Mouse (Mus musculus) heart, embryonic 15.5 days (tissue): ENCODE data around the gene Pcdh15. TPM values are rescaled to one million over a fixed set of nuclear protein-coding genes. Genes with fewer than 3 reads are reported as not detected.

ENCODE experiments used
- ATAC-seq: fragments of 200-750 bp; cut with Nextera tagmentation; replicated peaks from 2 replicates; pipeline ENCODE4 v1.8.0; 2017; ENCODE audit warnings: low read depth, moderate TSS enrichment; ENCODE audit not compliant: insufficient number of reproducible peaks, insufficient read depth, low FRiP score
- H3K27ac ChIP-seq: fragments of 300-500 bp; sonication (generic); 2 replicates; pipeline ENCODE4 v1.5.1; 2015; ENCODE audit warnings: mild to moderate bottlenecking, inconsistent platforms
- H3K27me3 ChIP-seq: fragments of 300-500 bp; sonication (generic); 2 replicates; pipeline ENCODE4 v1.6.1; 2015; ENCODE audit warnings: inconsistent platforms
- H3K36me3 ChIP-seq: fragments of 300-500 bp; sonication (generic); 2 replicates; pipeline ENCODE4 v1.6.1; 2015; ENCODE audit warnings: mild to moderate bottlenecking, inconsistent platforms
- H3K4me1 ChIP-seq: fragments of 300-500 bp; sonication (generic); replicated peaks from 2 replicates; pipeline ENCODE4 v1.6.1; 2015; ENCODE audit warnings: inconsistent platforms
- H3K4me2 ChIP-seq: fragments of 300-500 bp; sonication (generic); 2 replicates; pipeline ENCODE4 v1.6.1; 2015; ENCODE audit warnings: inconsistent platforms, mild to moderate bottlenecking, moderate library complexity
- H3K4me3 ChIP-seq: fragments of 300-500 bp; sonication (generic); 2 replicates; pipeline ENCODE4 v1.5.1; 2015; ENCODE audit warnings: mild to moderate bottlenecking, inconsistent platforms
- H3K9ac ChIP-seq: fragments of 300-500 bp; sonication (generic); 2 replicates; pipeline ENCODE4 v1.6.1; 2015; ENCODE audit warnings: mild to moderate bottlenecking, inconsistent platforms
- H3K9me3 ChIP-seq: fragments of 300-500 bp; sonication (generic); replicated peaks from 2 replicates; pipeline ENCODE4 v1.6.1; 2016; ENCODE audit warnings: inconsistent platforms
- WGBS: fragments of 180-500 bp; shearing (Covaris S2); methylation state at CpG from one replicate; pipeline ENCODE4 v1.1.7; 2015; ENCODE audit warnings: mixed read lengths; 5-methylcytosine and 5-hydroxymethylcytosine counted together
- polyA plus RNA-seq: library from polyadenylated mRNA; unstranded; fragments of >200 nt; fragmentation: Nextera tagmentation; extraction: Ambion mirVana; gene quantifications from 2 replicates; pipeline ENCODE4 v1.2.1, GENCODE M21; 2015

Gene Pcdh15
- polyA plus RNA-seq, 1 experiment from 2014 or later = 0.45 TPM

DNA sequence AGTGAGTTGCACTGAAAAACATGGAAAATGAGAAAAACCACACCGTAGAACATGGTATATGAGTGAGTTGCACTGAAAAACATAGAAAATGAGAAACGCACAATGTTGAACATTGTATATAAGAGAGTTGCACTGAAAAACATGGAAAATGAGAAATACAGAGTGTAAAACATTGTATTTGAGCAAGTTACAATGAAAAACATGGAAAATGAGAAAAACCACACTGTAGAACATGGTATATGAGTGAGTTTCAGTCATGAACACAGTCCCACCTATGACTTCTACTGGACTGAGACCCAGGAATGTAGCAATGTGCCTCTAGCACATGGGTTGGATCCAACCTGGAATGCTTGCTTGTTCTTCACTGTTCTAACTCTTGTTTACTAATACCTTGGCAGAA lies 279.9 kb downstream of the Pcdh15 start:
- H3K27ac ChIP-seq = no peak overlapping the region
- no peak overlapping the region for H3K4me2 ChIP-seq
- H3K4me1 ChIP-seq = no peaks in the 10 kb centered on the region
- no peak overlapping the region for H3K4me3 ChIP-seq
- no peaks in the 10 kb centered on the region for H3K9me3 ChIP-seq
- H3K27me3 ChIP-seq = no peaks in the 10 kb centered on the region
- no peak overlapping the region for H3K9ac ChIP-seq
- no peaks in the 10 kb centered on the region for H3K36me3 ChIP-seq
- no peak for ATAC-seq
- WGBS = 72% methylated on average over 2 of the region's 2 CpGs

DNA sequence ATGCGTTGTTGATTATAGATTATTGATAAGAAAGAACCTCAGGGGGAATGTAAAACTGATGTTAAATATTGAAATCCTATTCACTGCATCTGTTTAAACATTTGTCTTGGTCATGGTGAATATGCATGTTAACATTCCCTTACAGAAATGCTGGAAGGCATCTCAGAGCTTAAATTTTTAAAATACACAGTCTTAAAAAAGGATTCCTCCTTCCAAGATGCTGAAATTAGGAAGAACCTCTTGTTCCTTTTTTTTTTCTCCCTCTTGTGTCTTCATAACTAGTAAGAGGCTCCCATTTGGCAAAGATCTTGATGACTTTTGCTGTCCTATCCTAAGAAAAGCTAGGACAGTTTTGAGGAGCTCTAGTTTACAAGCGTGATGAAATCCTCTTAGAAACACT lies 284.9 kb downstream of the Pcdh15 start:
- Histone ChIP-seq H3K4me3 (no peak overlapping the region), H3K4me1 (no peaks in the 10 kb centered on the region), H3K27ac (no peak overlapping the region), H3K9ac (no peak overlapping the region), H3K9me3 (no peaks in the 10 kb centered on the region), H3K27me3 (no peaks in the 10 kb centered on the region), H3K4me2 (no peak overlapping the region), H3K36me3 (no peaks in the 10 kb centered on the region)
- 73% methylated on average over 2 of the region's 2 CpGs for WGBS
- no peak for ATAC-seq

DNA sequence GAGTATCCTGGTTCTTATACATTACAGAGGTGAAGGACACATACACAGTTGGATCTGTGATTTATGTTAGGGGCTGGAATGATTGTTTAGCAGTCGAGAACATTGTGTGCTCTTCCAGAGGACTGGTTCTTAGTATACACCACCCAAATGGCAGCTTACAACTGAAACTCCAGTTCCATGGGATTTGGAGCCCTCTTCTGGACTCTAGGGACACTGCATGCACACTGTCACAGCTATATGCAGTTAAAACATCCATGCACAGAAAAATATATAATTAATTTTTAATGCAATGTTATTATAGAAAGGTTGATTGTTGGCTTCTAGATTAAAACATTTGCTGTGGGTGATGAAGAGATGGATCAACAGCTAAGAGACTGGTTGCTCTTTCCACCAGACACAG lies 301.3 kb downstream of the Pcdh15 start:
- H3K27ac ChIP-seq = no peak overlapping the region
- 61% methylated on average over 1 of the region's 1 CpGs for WGBS
- H3K4me3 ChIP-seq = no peak overlapping the region
- H3K4me2 ChIP-seq = no peak overlapping the region
- ATAC-seq = no peak
- H3K36me3 ChIP-seq = no peaks in the 10 kb centered on the region
- no peak overlapping the region for H3K9ac ChIP-seq
- no peaks in the 10 kb centered on the region for H3K27me3 ChIP-seq
- no peaks in the 10 kb centered on the region for H3K4me1 ChIP-seq
- no peaks in the 10 kb centered on the region for H3K9me3 ChIP-seq

DNA sequence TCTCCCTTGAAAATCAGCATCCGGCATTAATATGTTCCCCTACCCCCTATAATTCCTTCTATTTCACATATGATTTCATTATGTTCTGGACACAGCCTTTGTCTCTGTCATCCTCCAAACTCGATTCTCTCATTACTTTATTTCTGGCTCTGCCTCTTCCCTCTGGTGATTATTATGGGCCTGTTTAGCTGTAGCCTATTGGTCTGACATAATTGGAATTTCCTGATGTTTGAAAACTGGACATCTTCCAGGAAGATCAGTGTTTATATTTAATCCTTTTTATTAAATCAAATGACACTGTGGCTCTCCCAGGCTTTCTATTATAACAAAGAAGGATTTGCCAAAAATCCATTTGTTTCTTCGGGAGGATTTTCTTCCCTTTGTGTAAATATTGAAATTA lies 326.3 kb downstream of the Pcdh15 start:
- no peaks in the 10 kb centered on the region for H3K9me3 ChIP-seq
- H3K4me3 ChIP-seq = no peak overlapping the region
- no peak for ATAC-seq
- H3K4me2 ChIP-seq = no peak overlapping the region
- no peaks in the 10 kb centered on the region for H3K4me1 ChIP-seq
- no peaks in the 10 kb centered on the region for H3K36me3 ChIP-seq
- 58% methylated on average over 3 of the region's 3 CpGs for whole genome bisulfite sequencing
- H3K27ac ChIP-seq = no peak overlapping the region
- no peak overlapping the region for H3K9ac ChIP-seq
- H3K27me3 ChIP-seq = no peaks in the 10 kb centered on the region

DNA sequence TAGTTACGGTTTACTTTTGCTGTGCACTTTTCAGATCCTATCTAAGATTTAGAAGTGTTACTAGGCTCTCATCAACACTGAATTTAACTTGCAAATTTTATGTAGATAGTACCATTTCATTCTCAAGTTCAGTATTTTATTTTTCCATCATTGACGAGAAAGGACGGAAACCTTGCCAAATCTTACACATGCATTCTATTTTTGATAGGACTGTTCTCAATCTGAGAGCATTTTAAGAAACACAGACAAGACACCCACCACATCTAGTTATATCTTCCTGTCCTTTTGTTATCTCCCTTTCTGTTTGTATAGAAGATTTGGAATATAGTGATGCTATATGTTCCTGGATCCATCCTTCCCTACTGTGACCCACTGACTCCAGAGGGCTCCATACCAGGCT lies 332.2 kb downstream of the Pcdh15 start:
- 83% methylated on average over 3 of the region's 3 CpGs for WGBS
- no peak overlapping the region for H3K27ac ChIP-seq
- no peaks in the 10 kb centered on the region for H3K9me3 ChIP-seq
- H3K9ac ChIP-seq = no peak overlapping the region
- no peak overlapping the region for H3K4me2 ChIP-seq
- H3K27me3 ChIP-seq = no peaks in the 10 kb centered on the region
- H3K4me1 ChIP-seq = no peaks in the 10 kb centered on the region
- H3K36me3 ChIP-seq = no peaks in the 10 kb centered on the region
- no peak overlapping the region for H3K4me3 ChIP-seq
- no peak for ATAC-seq

DNA sequence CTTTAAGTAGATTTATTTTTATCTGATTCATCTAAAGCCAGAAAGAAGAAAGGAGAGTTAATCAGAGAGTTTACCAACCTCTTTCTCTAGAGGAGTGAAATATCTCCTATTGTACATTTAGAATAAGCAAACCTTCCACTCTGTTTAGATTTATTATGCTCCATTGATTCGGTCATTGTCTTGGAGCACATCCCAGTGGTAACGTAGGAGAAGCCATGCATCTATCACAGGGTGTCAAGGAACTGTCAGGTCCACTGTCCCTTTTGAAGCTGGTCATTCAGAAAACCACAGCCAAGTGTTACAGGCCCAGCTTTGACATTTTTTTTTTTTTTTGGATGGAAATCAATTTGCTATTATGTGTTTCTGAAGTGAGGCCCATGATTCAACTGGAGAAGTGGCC lies 384.9 kb downstream of the Pcdh15 start:
- 60% methylated on average over 2 of the region's 2 CpGs for WGBS

DNA sequence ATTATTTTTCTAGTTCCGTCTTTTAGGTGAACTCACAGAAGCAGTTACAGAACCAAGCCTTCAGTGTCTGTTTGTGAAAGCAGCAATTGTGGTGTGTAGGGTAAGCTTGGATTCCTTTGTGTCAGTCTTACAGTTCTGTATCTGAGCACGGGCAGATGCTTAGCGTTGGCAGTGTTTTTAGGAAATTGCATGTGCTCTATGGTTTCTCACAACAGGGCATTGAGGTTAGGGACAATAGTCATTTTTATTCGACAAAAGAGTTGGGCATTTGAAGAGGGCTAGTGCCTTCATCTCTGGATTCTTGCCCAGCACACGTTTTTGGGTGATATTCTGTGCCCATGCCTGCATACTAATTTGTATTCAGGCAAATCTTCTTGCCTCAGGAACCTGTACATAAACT lies 392.5 kb downstream of the Pcdh15 start:
- WGBS = 66% methylated on average over 5 of the region's 5 CpGs
- Histone ChIP-seq H3K36me3 (no peaks in the 10 kb centered on the region), H3K9ac (no peak overlapping the region), H3K4me3 (no peak overlapping the region), H3K4me2 (no peak overlapping the region), H3K4me1 (no peaks in the 10 kb centered on the region), H3K27ac (no peak overlapping the region), H3K9me3 (no peaks in the 10 kb centered on the region), H3K27me3 (no peaks in the 10 kb centered on the region)
- no peak for ATAC-seq

More for the DNA sequence above, 384.9 kb downstream of the Pcdh15 start:
- Histone ChIP-seq H3K27ac (no peak overlapping the region), H3K9me3 (no peaks in the 10 kb centered on the region), H3K27me3 (no peaks in the 10 kb centered on the region), H3K36me3 (no peaks in the 10 kb centered on the region), H3K9ac (no peak overlapping the region), H3K4me3 (no peak overlapping the region), H3K4me2 (no peak overlapping the region), H3K4me1 (no peaks in the 10 kb centered on the region)
- no peak for ATAC-seq

DNA sequence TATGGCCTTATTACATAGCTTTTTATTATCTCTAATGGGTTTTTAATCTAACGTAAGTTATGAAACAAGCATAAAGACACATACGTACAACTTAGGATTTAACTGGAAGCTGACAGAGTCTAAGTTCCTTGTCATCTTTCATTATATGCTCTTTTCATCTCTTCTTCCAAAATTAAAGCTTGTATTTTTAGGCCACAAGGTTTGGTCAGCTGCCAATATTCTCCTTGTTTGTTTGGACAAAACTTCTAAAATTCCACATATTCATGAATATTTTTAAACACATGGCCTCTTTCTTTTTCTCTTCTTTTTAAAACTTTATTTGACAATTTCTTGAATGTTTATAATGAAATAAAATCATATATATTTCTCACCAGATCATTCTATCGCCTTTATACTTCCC lies 415.7 kb downstream of the Pcdh15 start:
- 66% methylated on average over 3 of the region's 3 CpGs for WGBS
- Histone ChIP-seq H3K9me3 (no peaks in the 10 kb centered on the region), H3K4me3 (no peak overlapping the region), H3K36me3 (no peaks in the 10 kb centered on the region), H3K27ac (no peak overlapping the region), H3K9ac (no peak overlapping the region), H3K4me1 (no peaks in the 10 kb centered on the region), H3K4me2 (no peak overlapping the region), H3K27me3 (no peaks in the 10 kb centered on the region)
- no peak for ATAC-seq

DNA sequence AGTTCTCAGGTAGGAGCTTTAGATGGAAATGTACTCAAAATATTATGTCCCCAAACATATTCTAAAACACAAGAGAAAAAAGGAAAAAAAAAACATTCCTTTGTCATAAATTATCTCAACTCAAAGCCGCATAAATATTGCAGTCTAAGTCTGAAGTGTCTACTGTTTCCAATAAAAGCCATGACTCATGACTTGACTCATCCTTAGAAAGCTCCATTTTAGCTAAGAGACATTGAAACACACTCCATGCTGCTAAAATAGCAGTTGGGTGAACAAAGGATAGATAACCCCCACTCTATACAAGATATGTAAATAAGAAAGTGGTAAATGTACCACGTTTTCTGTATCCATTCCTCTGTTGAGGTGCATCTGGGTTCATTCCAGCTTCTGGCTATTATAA lies 416.6 kb downstream of the Pcdh15 start:
- no peaks in the 10 kb centered on the region for H3K36me3 ChIP-seq
- ATAC-seq = no peak
- H3K4me2 ChIP-seq = no peak overlapping the region
- H3K9ac ChIP-seq = no peak overlapping the region
- no peak overlapping the region for H3K27ac ChIP-seq
- H3K9me3 ChIP-seq = no peaks in the 10 kb centered on the region
- H3K4me3 ChIP-seq = no peak overlapping the region
- H3K4me1 ChIP-seq = no peaks in the 10 kb centered on the region
- WGBS = 65% methylated on average over 2 of the region's 2 CpGs
- no peaks in the 10 kb centered on the region for H3K27me3 ChIP-seq

DNA sequence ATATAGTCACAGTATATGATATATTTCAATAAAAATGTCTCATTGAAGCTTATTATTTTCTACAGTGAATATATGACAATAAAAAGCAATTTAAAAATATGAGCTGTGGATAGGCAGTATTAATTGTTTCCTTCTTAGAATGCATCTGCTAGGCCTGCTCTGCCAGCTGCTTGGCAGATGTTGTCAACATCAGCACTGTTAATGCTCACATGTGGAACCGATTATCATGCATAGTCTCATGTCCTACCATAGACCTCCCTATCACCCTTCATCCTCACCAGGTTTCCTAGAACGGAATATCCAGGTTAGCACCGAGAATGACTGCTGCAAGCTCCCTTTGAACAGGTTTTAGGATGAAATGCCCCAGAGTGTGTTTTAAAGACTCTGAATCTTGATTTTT lies 420.3 kb downstream of the Pcdh15 start:
- Histone ChIP-seq H3K4me1 (no peaks in the 10 kb centered on the region), H3K27me3 (no peaks in the 10 kb centered on the region), H3K9me3 (no peaks in the 10 kb centered on the region), H3K4me3 (no peak overlapping the region), H3K9ac (no peak overlapping the region), H3K27ac (no peak overlapping the region), H3K4me2 (no peak overlapping the region), H3K36me3 (no peaks in the 10 kb centered on the region)
- ATAC-seq = no peak
- WGBS = 77% methylated on average over 3 of the region's 3 CpGs

DNA sequence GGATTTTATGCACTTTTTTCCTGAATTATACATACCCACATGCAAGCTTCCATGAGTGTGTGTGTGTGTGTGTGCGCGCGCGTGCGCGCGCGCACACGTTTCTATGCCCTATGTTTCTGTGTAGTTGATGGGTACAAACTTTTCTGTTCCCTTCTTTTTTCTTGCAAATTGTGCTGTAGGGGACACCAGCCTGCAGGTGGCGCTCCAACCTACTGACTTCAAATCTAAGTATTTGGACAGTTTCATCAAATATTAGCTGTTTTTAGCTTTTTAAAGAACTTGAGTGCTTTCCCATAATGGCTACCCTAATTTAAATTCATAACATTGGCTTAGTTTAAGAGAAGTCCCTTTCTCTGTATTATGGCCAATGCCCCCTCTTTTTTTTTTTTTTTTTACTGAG lies 453.7 kb downstream of the Pcdh15 start:
- Histone ChIP-seq H3K27me3 (no peaks in the 10 kb centered on the region), H3K9ac (no peak overlapping the region), H3K4me3 (no peak overlapping the region), H3K27ac (no peak overlapping the region), H3K36me3 (no peaks in the 10 kb centered on the region), H3K9me3 (no peaks in the 10 kb centered on the region), H3K4me1 (no peaks in the 10 kb centered on the region), H3K4me2 (no peak overlapping the region)
- 93% methylated on average over 10 of the region's 10 CpGs for WGBS
- no peak for ATAC-seq

DNA sequence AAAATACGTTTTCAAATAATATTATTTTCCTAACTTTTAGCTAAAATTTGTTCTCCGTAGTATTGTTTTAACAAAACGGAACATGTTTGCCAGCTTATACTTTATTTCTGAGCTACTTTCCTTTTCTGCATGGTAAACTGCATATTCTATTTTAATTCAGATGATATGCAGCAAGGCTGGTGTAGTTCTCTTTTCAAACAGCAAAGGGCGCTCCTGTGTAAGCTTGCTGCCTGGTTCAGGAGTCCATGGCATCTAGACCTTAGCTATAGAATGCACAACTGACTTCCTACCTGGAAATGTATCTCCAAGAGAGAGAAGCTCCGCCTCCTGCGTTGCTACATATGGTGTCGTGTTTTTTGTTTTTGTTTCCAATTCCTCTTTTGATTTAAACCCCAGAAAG lies 465.1 kb downstream of the Pcdh15 start:
- Histone ChIP-seq H3K27ac (no peak overlapping the region), H3K36me3 (no peaks in the 10 kb centered on the region), H3K4me2 (no peak overlapping the region), H3K27me3 (no peaks in the 10 kb centered on the region), H3K9ac (no peak overlapping the region), H3K4me1 (no peaks in the 10 kb centered on the region), H3K4me3 (no peak overlapping the region), H3K9me3 (no peaks in the 10 kb centered on the region)
- WGBS = 60% methylated on average over 7 of the region's 7 CpGs
- no peak for ATAC-seq
